Comparison of ENCODE assay signal across 8 mouse cellular contexts in genomic region chr2:170116704-170117281, GRCm38 (mm10). TPM values are rescaled to one million over a fixed set of nuclear protein-coding genes. Genes with fewer than 3 reads are reported as not detected.
DNase-seq lines count a peak whose midpoint lies in the region; ATAC-seq and TF ChIP-seq lines count a peak whose summit lies in the region.

No protein-coding gene starts in this region.

- no peaks in the 10 kb centered on the region for H3K9me3 ChIP-seq in kidney, embryonic 16.5 days (ENCODE audit: low read length)
- no peaks in the 10 kb centered on the region for H3K9me3 ChIP-seq in neural tube, embryonic 11.5 days (ENCODE audit: control insufficient read depth, low read length)
- no peaks in the 10 kb centered on the region for H3K9me3 ChIP-seq in stomach, postnatal 0 days (ENCODE audit: control insufficient read depth, low read length)

- DNase-seq in urinary bladder, postnatal 25 days (ENCODE audit: low spot score): peak; percentile 62
- no peak for DNase-seq in urinary bladder, postnatal 10 days (ENCODE audit: low spot score)
- peak; percentile 80 to 82 for DNase-seq in cerebellum, postnatal 14 days
- peak; percentile 37 to 92 for DNase-seq in frontal cortex, adult 2 months (ENCODE audit: extremely low spot score in 1 of 2, low spot score in 1 of 2)
- DNase-seq in liver: peak; percentile 62
- DNase-seq in neural tube, embryonic 11.5 days (ENCODE audit: low spot score): peak; percentile 68
- DNase-seq in stomach, postnatal 0 days (ENCODE audit: low spot score): peak; percentile 66

- no peak overlapping the region for H3K27ac ChIP-seq in kidney, embryonic 16.5 days (ENCODE audit: low read length)
- no peak overlapping the region for H3K27ac ChIP-seq in neural tube, embryonic 11.5 days (ENCODE audit: low read depth, low read length)
- H3K27ac ChIP-seq in stomach, postnatal 0 days (replicated peaks): peak overlapping the region; percentile 24; the same call in 1 of the 2 replicates

- no peak overlapping the region for H3K4me2 ChIP-seq in kidney, embryonic 16.5 days (replicated peaks; ENCODE audit: low read depth, low read length)
- no peak overlapping the region for H3K4me2 ChIP-seq in neural tube, embryonic 11.5 days (ENCODE audit: low read depth)
- no peak overlapping the region for H3K4me2 ChIP-seq in stomach, postnatal 0 days (replicated peaks; ENCODE audit: low read depth)

- 51% methylated on average over 4 of the region's 4 CpGs for WGBS in kidney, embryonic 16.5 days
- 56% methylated on average over 4 of the region's 4 CpGs for WGBS in neural tube, embryonic 11.5 days
- 27% methylated on average over 4 of the region's 4 CpGs for WGBS in stomach, postnatal 0 days

- no peak overlapping the region for H3K4me3 ChIP-seq in kidney, embryonic 16.5 days (ENCODE audit: low read length)
- no peak overlapping the region for H3K4me3 ChIP-seq in neural tube, embryonic 11.5 days (ENCODE audit: low read depth, low read length)
- no peak overlapping the region for H3K4me3 ChIP-seq in stomach, postnatal 0 days (ENCODE audit: low read depth, low read length)

- H3K4me1 ChIP-seq in kidney, embryonic 16.5 days (ENCODE audit: insufficient read depth, low read length): 0 out of 2 replicates have a peak, but pooled peaks cover 3% of the 10 kb centered on the region
- H3K4me1 ChIP-seq in neural tube, embryonic 11.5 days (ENCODE audit: control insufficient read depth, insufficient read depth, low read length): no peaks in the 10 kb centered on the region
- no peaks in the 10 kb centered on the region for H3K4me1 ChIP-seq in stomach, postnatal 0 days (replicated peaks; ENCODE audit: control insufficient read depth, insufficient read depth)

- peak; percentile 93 for TF ChIP-seq CTCF in stomach, postnatal 0 days (IDR thresholded peaks at IDR 0.05; ENCODE audit: low read depth)

- no peak overlapping the region for H3K9ac ChIP-seq in kidney, embryonic 16.5 days (replicated peaks; ENCODE audit: low read length)
- H3K9ac ChIP-seq in neural tube, embryonic 11.5 days (ENCODE audit: low read length): no peak overlapping the region
- no peak overlapping the region for H3K9ac ChIP-seq in stomach, postnatal 0 days (ENCODE audit: low read length)

- no peaks in the 10 kb centered on the region for H3K27me3 ChIP-seq in kidney, embryonic 16.5 days (ENCODE audit: insufficient read depth, low read length)
- no peaks in the 10 kb centered on the region for H3K27me3 ChIP-seq in neural tube, embryonic 11.5 days (ENCODE audit: control insufficient read depth, insufficient read depth, low read length)
- no peaks in the 10 kb centered on the region for H3K27me3 ChIP-seq in stomach, postnatal 0 days (ENCODE audit: control insufficient read depth, insufficient read depth, low read length)

- ATAC-seq in kidney, embryonic 16.5 days (ENCODE audit: low FRiP score, low TSS enrichment): peak; percentile 25; the same call in 1 of the 2 replicates
- ATAC-seq in neural tube, embryonic 11.5 days (ENCODE audit: insufficient read depth, low FRiP score, low TSS enrichment): no peak
- ATAC-seq in stomach, postnatal 0 days (ENCODE audit: low FRiP score, low TSS enrichment): peak; percentile 43; the same call in 1 of the 2 replicates

- no peak for TF ChIP-seq EP300 in stomach, postnatal 0 days (optimal IDR thresholded peaks at IDR 0.05)

- H3K36me3 ChIP-seq in kidney, embryonic 16.5 days (ENCODE audit: insufficient read depth, low read length): peaks cover 67% of the 10 kb centered on the region
- H3K36me3 ChIP-seq in neural tube, embryonic 11.5 days (ENCODE audit: control insufficient read depth, insufficient read depth, low read length): peaks cover 18% of the 10 kb centered on the region
- H3K36me3 ChIP-seq in stomach, postnatal 0 days (ENCODE audit: control insufficient read depth, insufficient read depth, low read length): peaks cover 30% of the 10 kb centered on the region

RNA-seq across cellular contexts. Expression of gene Zfp217, which starts 31.1 kb away (rescaled TPM):
- 1.8 and 2.4 TPM in 2 replicates for polyA plus RNA-seq in frontal cortex, adult 2 months (2012; rRNA removed)
- 4.4 and 5.1 TPM in 2 replicates for polyA plus RNA-seq in kidney, embryonic 16.5 days (2015; fragmentation: Nextera tagmentation; extraction: Ambion mirVana)
- 3.5 and 3.6 TPM in 2 replicates for polyA plus RNA-seq in neural tube, embryonic 11.5 days (2014; fragmentation: Nextera tagmentation; extraction: Ambion mirVana)
- polyA plus RNA-seq in stomach, postnatal 0 days (2015; fragmentation: Nextera tagmentation; extraction: Ambion mirVana): 1.5 and 1.7 TPM in 2 replicates
